Mouse (Mus musculus) layer of hippocampus, adult 8-10 months (tissue): ENCODE data around the gene Apip. TPM values are rescaled to one million over a fixed set of nuclear protein-coding genes. Genes with fewer than 3 reads are reported as not detected.

Experiments
- DNase-seq, 2 experiments: peaks; one replicate each; pipeline ENCODE4 v3.0.0; 2022; ENCODE audit warnings: low spot score in 2 of 2
- total RNA-seq, 4 experiments: library from RNA; stranded (reverse); gene quantifications; 2 replicates each; pipeline ENCODE4 v1.2.4; 2022

Apip gene
- total RNA-seq = 10 to 100 TPM; 20.0 to 28.3 (median 24.5) TPM

GRCm38 (mm10) chr2:103073219-103073982 is at the start of gene Apip, which contains the start of gene Pdhx:
Apip (plus strand) TSS chr2:103073675.
Pdhx (minus strand) TSS chr2:103073513.
- DNase-seq = peak; percentile 99 to 100

GRCm38 (mm10) chr2:103037831-103038230 is 35.6 kb upstream of the Apip start:
- DNase-seq = no peak

GRCm38 (mm10) chr2:103040896-103041295 is 32.6 kb upstream of the Apip start:
- no peak for DNase-seq

DNA sequence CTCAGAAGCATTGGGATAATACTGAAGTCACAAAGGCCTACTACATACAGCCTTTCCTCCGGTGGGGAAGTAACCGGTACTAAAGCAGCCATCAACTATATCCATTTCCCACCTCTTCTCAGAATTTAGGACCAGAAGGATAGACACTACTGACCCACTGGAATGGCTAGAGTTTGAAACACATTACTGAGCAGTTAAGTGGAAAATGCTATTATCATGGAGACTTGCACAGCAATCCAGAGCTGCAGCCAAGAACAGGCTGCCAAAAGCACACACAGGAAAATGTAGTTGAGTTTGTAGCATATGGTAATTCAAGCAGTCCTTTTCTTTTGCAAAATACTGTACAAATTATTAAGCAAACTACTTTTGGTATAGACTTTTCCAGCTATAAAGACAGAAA is 28.2 kb upstream of the Apip start:
- DNase-seq = no peak

DNA sequence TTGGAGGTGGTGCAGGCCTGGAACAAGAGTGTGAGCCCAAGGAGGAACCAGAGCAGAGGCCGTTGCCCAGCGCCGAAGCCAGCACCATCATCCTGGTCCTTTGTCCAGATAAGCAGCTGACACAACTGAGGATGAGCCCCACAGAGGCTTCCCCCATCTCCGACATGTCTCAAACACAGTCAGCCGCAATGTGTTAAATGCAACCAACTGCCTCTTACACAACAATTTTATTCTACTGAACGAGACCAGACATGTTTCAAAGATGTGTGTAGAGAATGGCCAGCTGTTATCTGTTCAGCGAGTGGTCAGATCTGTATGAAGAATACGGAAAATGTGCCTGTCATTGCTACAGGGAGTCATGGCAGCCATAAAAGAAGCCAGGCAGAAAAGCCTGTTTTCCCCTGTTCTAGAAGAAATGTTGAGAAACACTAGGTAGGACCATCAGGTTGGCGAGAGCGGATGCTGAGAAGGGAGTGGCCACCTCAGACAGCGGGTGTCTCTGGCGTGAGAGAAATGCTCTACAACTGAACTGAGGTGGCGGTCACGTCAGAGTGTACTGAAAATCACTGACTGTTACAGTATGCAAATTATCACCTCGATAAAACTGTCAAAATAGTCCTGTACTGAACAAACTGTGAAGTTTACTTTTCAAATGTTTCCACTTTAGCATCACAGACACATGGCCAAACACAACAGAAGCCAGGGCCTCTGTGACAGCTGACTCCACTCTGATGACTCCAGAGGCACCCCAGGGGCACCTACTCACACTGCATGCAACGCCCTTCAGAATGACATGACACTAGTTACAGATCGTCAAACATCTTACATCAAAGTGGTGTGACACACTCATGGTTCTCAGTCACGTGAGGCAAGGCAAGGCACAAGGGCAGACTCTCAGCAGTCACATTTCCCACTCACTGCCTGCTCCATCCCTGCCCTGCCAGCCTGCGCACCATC is 21.3 kb upstream of the Apip start:
- no peak for DNase-seq

DNA sequence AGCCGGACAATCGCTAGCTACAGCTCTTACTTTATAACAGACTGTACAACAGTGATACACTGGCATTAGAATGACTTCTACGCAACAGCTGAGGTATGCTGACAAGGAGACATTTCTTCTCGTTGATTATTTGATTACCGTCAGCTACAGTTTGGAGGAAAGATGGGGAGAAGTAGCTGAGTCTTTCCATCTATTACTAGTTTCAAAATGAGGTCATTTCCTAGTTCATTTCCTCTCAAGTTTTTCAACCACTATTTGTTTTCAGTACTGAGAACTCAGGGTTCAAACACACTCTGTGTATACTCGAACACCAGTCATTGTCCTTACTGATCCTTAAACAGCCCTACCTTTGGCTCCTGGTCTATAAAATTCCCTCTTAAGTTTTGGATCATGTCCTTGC is 17.7 kb upstream of the Apip start:
- no peak for DNase-seq

- no peak for DNase-seq
Observed at GRCm38 (mm10) chr2:103058266-103058665, 15.2 kb upstream of the Apip start.

DNA sequence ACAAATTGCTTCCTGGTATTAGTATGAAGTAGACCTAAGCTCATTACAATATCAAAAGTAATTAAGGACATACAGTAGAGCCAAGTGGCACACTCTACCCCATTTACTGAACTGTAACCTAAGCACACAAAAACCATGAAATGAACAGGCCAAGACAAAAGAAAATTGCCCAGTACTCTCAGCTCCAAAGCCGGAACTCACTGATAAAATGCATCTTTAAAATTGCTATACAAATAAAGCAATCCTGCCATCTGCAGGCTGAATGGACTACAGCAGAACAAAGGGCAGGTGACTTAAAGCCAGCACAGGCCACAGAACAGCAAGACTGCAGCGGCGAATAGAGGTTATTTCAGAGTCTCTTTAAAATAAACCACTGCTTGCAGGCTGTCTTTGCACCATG is 10.6 kb upstream of the Apip start:
- DNase-seq = no peak

GRCm38 (mm10) chr2:103066683-103067551 is 6.6 kb upstream of the Apip start:
- no peak for DNase-seq

DNA sequence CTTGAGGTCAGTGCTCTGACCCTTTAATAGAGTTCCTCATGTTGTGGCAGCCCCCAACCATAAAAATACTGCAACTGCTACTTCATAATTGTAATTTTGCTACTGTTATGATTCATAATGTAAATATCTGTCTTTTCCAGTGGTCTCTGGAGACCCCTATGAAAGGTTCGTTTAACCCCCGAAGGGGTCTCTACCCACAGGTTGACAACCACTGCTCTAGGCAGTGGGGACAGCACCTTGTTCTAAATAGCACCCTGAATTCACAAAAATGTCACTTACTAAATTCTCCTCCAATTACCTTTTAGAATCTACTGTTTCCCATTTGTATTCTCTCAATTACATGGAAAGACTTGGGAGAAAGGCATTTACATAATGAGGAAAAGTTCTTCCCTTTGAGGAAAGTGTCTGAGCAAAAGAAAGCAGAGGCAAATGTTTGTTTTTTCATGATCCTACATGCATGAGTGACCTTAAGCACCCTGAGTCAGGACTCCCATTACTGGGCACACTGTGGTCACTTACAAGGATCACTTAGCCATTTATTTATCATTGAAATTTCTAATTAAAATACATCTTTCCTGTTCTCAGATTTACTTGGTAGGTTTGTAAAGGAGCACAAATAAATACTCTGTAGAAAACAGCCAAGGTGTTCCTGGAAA is 5.8 kb upstream of the Apip start:
- DNase-seq = no peak

- DNase-seq = no peak
Observed at GRCm38 (mm10) chr2:103068602-103069001, 4.9 kb upstream of the Apip start.

DNA sequence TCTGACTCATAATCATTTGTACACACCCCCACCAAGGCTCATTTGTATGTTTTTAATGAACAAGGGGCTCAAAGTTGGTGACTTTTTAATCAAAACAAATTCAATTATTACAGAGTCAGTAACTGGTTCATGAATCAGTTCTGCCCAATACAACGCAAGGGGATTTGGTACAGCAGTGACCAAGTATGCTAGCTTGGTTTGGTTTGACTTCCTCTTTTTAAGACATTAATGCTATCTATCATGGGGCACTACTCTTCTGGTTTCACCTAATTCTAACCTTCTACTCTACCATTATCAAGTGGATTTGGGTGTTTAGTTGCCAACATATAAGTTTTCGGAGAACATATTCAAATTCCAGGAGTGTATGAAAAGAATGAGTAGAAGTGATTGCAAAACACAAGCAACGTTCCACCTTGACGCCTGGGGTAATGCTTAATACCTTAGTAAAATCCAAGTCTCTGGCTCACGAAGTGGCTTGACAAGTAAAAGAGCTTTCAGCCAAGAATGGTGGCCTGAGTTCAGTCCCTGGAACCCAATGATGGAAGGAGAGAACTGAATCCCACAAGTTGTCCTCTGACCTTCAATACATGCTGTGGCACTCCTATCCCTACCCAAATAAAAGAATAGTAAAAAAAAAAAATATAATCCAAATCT is 3.6 kb upstream of the Apip start:
- no peak for DNase-seq

DNA sequence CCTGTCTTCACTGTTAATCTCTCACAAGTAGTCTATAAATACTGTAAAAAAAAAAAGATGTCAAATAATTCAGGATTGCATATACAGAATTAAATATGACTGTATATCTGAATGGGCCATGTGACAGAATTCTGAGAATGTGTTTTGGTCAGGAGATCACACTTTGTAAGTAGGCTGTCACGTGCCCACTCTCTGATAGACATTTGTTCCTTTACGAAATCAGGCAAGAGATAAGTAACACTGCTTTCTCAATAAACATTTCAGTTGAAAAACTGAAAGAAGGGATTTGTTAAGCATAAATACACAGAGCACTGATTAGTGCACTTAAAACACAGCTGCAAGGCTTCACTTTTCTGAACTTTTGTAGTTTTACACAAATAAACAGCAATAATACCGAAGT is 2.9 kb upstream of the Apip start:
- no peak for DNase-seq

DNA sequence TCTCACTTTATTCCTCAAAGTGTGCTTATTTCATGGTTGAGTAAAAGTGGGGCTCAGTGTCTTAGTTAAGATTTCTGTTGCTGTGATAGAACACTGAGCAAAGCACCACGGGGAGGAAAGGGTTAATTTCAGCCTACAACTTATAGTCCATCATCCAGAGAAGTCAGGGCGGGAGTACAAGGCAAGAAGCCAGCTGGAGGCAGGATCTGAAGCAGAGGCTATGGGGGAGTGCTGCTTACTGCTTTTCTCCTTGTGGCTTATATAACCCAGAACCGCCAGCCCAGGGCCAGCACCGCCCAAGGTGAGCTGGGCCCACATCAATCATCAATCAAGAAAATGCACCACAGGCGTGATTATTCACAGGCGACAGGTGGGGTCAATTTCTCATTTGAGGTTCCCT is 7.6 kb downstream of the Apip start:
- DNase-seq = no peak

GRCm38 (mm10) chr2:103081706-103082105 is 8.2 kb downstream of the Apip start:
- DNase-seq = no peak

DNA sequence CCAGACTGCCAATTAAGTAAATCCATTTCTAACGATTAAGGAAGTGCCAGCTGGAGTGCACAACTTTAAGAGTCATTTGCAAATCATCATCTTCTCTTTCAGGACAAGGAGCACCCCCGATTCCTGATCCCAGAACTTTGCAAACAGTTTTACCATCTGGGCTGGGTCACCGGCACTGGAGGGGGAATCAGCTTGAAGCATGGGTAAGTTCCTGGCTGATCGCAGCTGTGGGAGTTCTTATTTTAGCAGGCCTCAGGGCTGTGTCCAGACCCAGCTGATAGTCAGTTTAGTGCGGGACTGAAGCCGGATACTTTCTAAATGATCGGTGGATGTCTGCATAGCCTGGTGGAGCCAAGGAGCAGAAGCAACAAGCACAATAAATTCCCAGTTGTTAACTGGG is 9.4 kb downstream of the Apip start:
- DNase-seq = no peak

DNA sequence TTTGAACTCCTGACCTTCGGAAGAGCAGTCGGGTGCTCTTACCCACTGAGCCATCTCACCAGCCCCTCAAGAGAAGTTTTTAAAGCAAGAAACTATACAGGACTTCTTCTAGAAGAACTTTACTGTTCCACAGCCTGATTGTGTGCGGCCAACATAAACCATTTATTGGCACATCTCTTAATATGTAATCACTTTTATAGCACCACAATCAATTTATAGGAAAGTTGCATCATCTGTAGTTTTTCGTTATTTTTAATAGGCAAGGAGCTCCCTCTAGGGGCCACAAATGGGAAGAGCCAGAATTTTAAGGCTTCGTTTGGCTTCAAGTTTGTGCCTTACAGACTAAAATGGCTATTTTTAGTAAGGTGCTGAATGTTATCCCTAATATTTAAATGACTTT is 11.0 kb downstream of the Apip start:
- DNase-seq = peak in 1 of 2 experiments; percentile 25

GRCm38 (mm10) chr2:103085633-103086032 is 12.2 kb downstream of the Apip start:
- no peak for DNase-seq

DNA sequence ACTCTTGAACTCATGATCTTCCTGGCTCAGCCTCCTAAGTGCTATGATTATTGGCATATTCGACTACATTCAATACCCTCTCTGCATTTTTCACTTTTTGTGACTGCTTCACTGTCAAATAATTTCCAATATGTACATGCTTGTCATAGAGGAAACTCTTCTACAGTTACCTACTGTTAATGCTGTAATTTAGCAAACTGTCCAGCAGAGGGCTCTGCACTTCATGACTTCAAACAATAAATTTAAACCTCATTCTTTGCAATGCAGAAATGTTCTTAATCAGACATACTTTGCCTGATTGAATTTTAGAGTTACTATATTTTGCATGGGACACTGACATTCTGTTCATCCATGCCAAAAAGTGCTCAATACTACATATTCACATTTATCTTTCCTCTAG is 13.0 kb downstream of the Apip start:
- no peak for DNase-seq

- no peak for DNase-seq
Observed at GRCm38 (mm10) chr2:103088099-103088498, 14.6 kb downstream of the Apip start.
